Mouse (Mus musculus): ENCODE measurements around the gene Nsg2. TPM values are rescaled to one million over a fixed set of nuclear protein-coding genes. Genes with fewer than 3 reads are reported as not detected.
A peak's percentile ranks its signal among the peaks of the same experiment; 100 is the strongest.

Gene Nsg2
- polyA plus RNA-seq, 1 experiment from 2014 or later, result 8.0 TPM

DNA sequence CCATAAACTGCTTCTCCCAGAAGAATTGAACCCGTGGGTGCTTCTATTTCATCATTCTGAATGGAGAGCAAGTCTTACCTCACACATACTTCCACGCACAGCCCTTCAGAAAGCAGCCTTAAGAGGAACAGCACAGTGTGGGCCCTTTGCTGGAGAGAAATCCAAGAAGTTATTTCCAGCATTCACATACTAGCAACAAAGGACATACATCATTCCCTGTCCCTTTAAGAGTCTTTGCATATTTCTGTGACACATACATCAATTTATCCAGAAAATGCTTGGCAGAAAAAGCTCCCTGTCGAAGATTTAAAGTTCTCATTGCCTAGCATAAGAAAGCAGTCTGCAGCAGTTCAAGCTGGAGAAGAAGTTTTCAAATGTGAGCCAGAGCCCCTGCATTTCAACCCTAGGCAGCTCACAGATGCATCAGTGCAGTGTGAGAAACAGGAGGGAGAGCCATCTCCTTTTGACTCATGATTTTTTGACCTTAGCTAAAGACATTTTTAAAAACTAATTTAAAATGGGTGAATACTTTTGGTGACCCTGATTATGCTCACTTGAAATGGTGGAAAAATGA, 100.9 kb downstream of the Nsg2 start:
- DNase-seq (ENCODE audit: low spot score) (no peak), ATAC-seq (replicated peaks; ENCODE audit: insufficient number of reproducible peaks, low FRiP score, low TSS enrichment, low read depth) (no peak)
- WGBS, result 68% methylated on average over 3 of the region's 3 CpGs
- H3K9ac ChIP-seq (replicated peaks; ENCODE audit: low read length), result no peak overlapping the region
- no peak overlapping the region for H3K4me3 ChIP-seq (ENCODE audit: low read depth, low read length)
- no peaks in the 10 kb centered on the region for H3K27me3 ChIP-seq (ENCODE audit: control insufficient read depth, insufficient read depth, low read length)
- no peak overlapping the region for H3K27ac ChIP-seq (replicated peaks; ENCODE audit: low read depth, low read length)
- no peaks in the 10 kb centered on the region; the same call in 1 of the 2 replicates for H3K4me1 ChIP-seq (ENCODE audit: control insufficient read depth, insufficient read depth, low read length)
- H3K4me2 ChIP-seq (ENCODE audit: low read depth, low read length), result no peak overlapping the region
- H3K36me3 ChIP-seq (replicated peaks; ENCODE audit: control insufficient read depth, insufficient read depth, low read depth, low read length), result no peaks in the 10 kb centered on the region
- no peaks in the 10 kb centered on the region for H3K9me3 ChIP-seq (replicated peaks; ENCODE audit: control insufficient read depth, low read length)

DNA sequence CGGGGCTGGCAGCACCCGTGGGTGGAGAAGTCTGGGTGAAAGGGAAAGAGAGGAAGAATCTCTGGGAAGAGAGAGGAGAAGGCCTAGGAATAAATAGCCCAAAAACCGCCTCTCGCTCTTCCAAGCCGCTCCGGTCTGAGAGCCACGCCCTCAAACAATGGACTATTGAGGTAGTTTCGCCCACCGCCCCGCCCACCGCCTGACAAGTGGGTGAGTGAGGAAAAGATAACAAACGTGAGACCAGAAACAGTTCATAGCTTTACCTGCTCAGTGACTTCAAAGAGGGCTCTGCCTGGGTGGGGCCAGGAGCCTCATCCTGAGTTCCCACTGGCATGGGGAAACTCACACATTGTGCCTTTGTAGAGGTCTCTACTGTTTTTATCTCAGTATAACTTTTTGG, 102.7 kb downstream of the Nsg2 start:
- DNase-seq (ENCODE audit: low spot score) (peak; percentile 41), ATAC-seq (replicated peaks; ENCODE audit: insufficient number of reproducible peaks, low FRiP score, low TSS enrichment, low read depth) (no peak)
- Histone ChIP-seq H3K27me3 (ENCODE audit: control insufficient read depth, insufficient read depth, low read length) (no peaks in the 10 kb centered on the region), H3K4me2 (ENCODE audit: low read depth, low read length) (peak overlapping the region; percentile 26; the same call in 1 of the 2 replicates), H3K27ac (replicated peaks; ENCODE audit: low read depth, low read length) (no peak overlapping the region), H3K4me1 (ENCODE audit: control insufficient read depth, insufficient read depth, low read length) (no peaks in the 10 kb centered on the region; the same call in 1 of the 2 replicates), H3K9ac (replicated peaks; ENCODE audit: low read length) (0 out of 2 replicates have a peak overlapping the region, but pooled peaks have one; percentile 29), H3K9me3 (replicated peaks; ENCODE audit: control insufficient read depth, low read length) (no peaks in the 10 kb centered on the region), H3K36me3 (replicated peaks; ENCODE audit: control insufficient read depth, insufficient read depth, low read depth, low read length) (no peaks in the 10 kb centered on the region), H3K4me3 (ENCODE audit: low read depth, low read length) (no peak overlapping the region)
- 10% methylated on average over 12 of the region's 12 CpGs for WGBS

GRCm38 (mm10) chr11:32104406-32105116, 104.3 kb downstream of the Nsg2 start:
- no peak for DNase-seq (ENCODE audit: low spot score)
- no peaks in the 10 kb centered on the region for H3K9me3 ChIP-seq (replicated peaks; ENCODE audit: control insufficient read depth, low read length)
- H3K9ac ChIP-seq (replicated peaks; ENCODE audit: low read length), result no peak overlapping the region
- no peak for ATAC-seq (replicated peaks; ENCODE audit: insufficient number of reproducible peaks, low FRiP score, low TSS enrichment, low read depth)
- H3K4me3 ChIP-seq (ENCODE audit: low read depth, low read length), result no peak overlapping the region
- WGBS, result 51% methylated on average over 9 of the region's 9 CpGs
- no peaks in the 10 kb centered on the region for H3K36me3 ChIP-seq (replicated peaks; ENCODE audit: control insufficient read depth, insufficient read depth, low read depth, low read length)
- no peak overlapping the region for H3K27ac ChIP-seq (replicated peaks; ENCODE audit: low read depth, low read length)
- no peaks in the 10 kb centered on the region; the same call in 1 of the 2 replicates for H3K4me1 ChIP-seq (ENCODE audit: control insufficient read depth, insufficient read depth, low read length)
- no peak overlapping the region for H3K4me2 ChIP-seq (ENCODE audit: low read depth, low read length)
- H3K27me3 ChIP-seq (ENCODE audit: control insufficient read depth, insufficient read depth, low read length), result no peaks in the 10 kb centered on the region

DNA sequence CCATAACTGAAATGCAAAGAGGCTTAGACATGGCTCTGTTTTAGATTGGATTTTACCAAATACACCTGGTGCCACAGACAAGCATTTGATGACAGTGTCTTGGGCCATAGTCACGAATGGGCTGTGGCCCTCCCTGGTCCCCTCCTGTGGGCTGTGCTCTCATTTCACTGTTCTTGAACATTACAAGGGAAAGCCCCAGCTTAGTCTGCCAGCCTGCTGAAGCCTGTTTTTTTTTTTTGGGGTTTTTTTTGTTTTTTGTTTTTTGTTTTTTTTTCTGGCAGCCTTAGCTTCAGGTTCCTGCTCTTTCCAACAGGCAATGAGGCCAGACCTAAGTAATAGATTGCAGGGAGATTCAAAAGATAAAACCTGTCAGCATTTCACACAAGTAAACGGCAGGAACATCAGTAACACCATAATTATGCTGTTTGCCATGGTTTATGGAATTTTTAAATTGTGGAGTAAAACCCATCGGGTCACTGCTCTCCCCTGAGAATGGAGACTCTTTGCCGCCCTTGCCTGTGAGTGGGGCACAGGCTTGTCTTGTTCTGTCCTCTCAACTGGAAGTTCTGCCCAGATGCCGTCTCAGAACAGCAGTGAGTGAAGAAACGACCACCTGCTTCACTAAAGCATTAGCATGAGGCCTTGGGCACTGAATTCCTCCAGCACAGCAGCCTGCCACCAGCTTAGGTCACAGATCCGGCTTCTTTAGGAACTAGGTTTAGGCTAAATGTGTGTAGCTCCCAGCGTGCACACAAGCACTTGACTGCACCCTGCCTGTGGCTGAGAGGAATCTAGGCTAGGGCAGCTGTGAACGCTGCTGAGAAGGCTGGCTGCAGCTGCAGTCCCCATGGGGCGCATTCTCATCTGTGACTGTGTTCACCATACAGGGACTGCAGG, 105.7 kb downstream of the Nsg2 start:
- ATAC-seq (replicated peaks; ENCODE audit: insufficient number of reproducible peaks, low FRiP score, low TSS enrichment, low read depth), result no peak
- no peaks in the 10 kb centered on the region; the same call in 1 of the 2 replicates for H3K4me1 ChIP-seq (ENCODE audit: control insufficient read depth, insufficient read depth, low read length)
- H3K27ac ChIP-seq (replicated peaks; ENCODE audit: low read depth, low read length), result no peak overlapping the region
- no peak overlapping the region for H3K4me2 ChIP-seq (ENCODE audit: low read depth, low read length)
- 32% methylated on average over 10 of the region's 10 CpGs for WGBS
- no peak overlapping the region for H3K9ac ChIP-seq (replicated peaks; ENCODE audit: low read length)
- no peaks in the 10 kb centered on the region for H3K27me3 ChIP-seq (ENCODE audit: control insufficient read depth, insufficient read depth, low read length)
- no peak overlapping the region for H3K4me3 ChIP-seq (ENCODE audit: low read depth, low read length)
- no peaks in the 10 kb centered on the region for H3K36me3 ChIP-seq (replicated peaks; ENCODE audit: control insufficient read depth, insufficient read depth, low read depth, low read length)
- H3K9me3 ChIP-seq (replicated peaks; ENCODE audit: control insufficient read depth, low read length), result no peaks in the 10 kb centered on the region
- peak; percentile 13 for DNase-seq (ENCODE audit: low spot score)

GRCm38 (mm10) chr11:32106647-32106985, 106.4 kb downstream of the Nsg2 start:
- Histone ChIP-seq H3K4me1 (ENCODE audit: control insufficient read depth, insufficient read depth, low read length) (no peaks in the 10 kb centered on the region; the same call in 1 of the 2 replicates), H3K27ac (replicated peaks; ENCODE audit: low read depth, low read length) (no peak overlapping the region)
- WGBS, result 85% methylated on average over 4 of the region's 4 CpGs

DNA sequence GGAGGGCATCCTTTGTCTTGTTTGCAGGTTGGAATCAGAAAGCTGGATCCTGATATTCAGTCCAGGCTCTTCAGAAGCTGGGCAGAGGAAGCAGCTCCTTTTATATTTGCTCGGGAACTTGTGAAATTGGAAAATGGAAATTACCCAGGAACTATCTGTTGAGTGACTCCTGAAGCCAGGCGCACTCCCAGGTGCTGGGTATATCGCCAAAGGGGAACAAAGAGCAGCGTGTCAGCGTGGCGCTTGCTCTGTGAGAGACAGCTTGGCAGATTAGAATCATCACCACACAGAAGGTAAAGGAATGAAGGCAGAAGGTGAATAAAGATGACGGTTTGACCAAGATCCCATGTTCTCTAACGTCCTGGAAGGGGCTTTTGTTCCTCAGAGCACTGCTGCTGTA, 108.2 kb downstream of the Nsg2 start:
- no peak overlapping the region for H3K4me2 ChIP-seq (ENCODE audit: low read depth, low read length)
- DNase-seq (ENCODE audit: low spot score) (no peak), ATAC-seq (replicated peaks; ENCODE audit: insufficient number of reproducible peaks, low FRiP score, low TSS enrichment, low read depth) (no peak)
- 70% methylated on average over 8 of the region's 8 CpGs for WGBS
- no peak overlapping the region for H3K27ac ChIP-seq (replicated peaks; ENCODE audit: low read depth, low read length)
- H3K27me3 ChIP-seq (ENCODE audit: control insufficient read depth, insufficient read depth, low read length), result no peaks in the 10 kb centered on the region
- no peak overlapping the region for H3K4me3 ChIP-seq (ENCODE audit: low read depth, low read length)
- H3K36me3 ChIP-seq (replicated peaks; ENCODE audit: control insufficient read depth, insufficient read depth, low read depth, low read length), result no peaks in the 10 kb centered on the region
- peaks cover 2% of the 10 kb centered on the region; the same call in 1 of the 2 replicates for H3K4me1 ChIP-seq (ENCODE audit: control insufficient read depth, insufficient read depth, low read length)
- H3K9me3 ChIP-seq (replicated peaks; ENCODE audit: control insufficient read depth, low read length), result no peaks in the 10 kb centered on the region
- no peak overlapping the region for H3K9ac ChIP-seq (replicated peaks; ENCODE audit: low read length)

More at GRCm38 (mm10) chr11:32106647-32106985, 106.4 kb downstream of the Nsg2 start:
- Histone ChIP-seq H3K9ac (replicated peaks; ENCODE audit: low read length) (no peak overlapping the region), H3K36me3 (replicated peaks; ENCODE audit: control insufficient read depth, insufficient read depth, low read depth, low read length) (no peaks in the 10 kb centered on the region), H3K4me2 (ENCODE audit: low read depth, low read length) (no peak overlapping the region), H3K4me3 (ENCODE audit: low read depth, low read length) (no peak overlapping the region), H3K9me3 (replicated peaks; ENCODE audit: control insufficient read depth, low read length) (no peaks in the 10 kb centered on the region), H3K27me3 (ENCODE audit: control insufficient read depth, insufficient read depth, low read length) (no peaks in the 10 kb centered on the region)
- ATAC-seq (replicated peaks; ENCODE audit: insufficient number of reproducible peaks, low FRiP score, low TSS enrichment, low read depth), result no peak
- DNase-seq (ENCODE audit: low spot score), result no peak
